Mouse (Mus musculus) heart, postnatal 36 days (tissue): Measurements from ENCODE around the gene Gm3005. TPM values are rescaled to one million over a fixed set of nuclear protein-coding genes. Genes with fewer than 3 reads are reported as not detected.
"Not testable (repeated sequence)": the region's sequence is repeated elsewhere in the genome, so short reads cannot be mapped to it uniquely, and the experiment has no call there.

Experiments
- DNase-seq, 2 experiments: peaks; one replicate each; pipeline ENCODE4 v3.0.0; 2021 to 2022
- intact Hi-C: fragments of 180-260 bp; cut with DNase I; formaldehyde crosslinking; loops from one replicate; pipeline ENCODE4 v1.15.1; 2025
- total RNA-seq, 2 experiments: library from RNA; stranded (reverse); gene quantifications; 2 replicates each; pipeline ENCODE4 v1.2.3; 2021

The Gm3005 gene
- under 1 TPM in 1 of 2 experiments, not detected in 1; 0.16 TPM for total RNA-seq

- DNase-seq, intact Hi-C loops: not testable (repeated sequence)
These were observed at the start of gene Gm3005 for GRCm38 (mm10) chr14:3427803-3428202. Gene Gm3005, plus strand, starts transcription at chr14:3428103.

- DNase-seq, intact Hi-C loops: not testable (repeated sequence)
These were observed 33.1 kb upstream of the Gm3005 start, which contains the start of gene Gm10413 for GRCm38 (mm10) chr14:3394793-3395192. Gene Gm10413, plus strand, starts transcription at chr14:3395093.

- intact Hi-C loops, DNase-seq: not testable (repeated sequence)
These were observed 15.6 kb upstream of the Gm3005 start, which contains the start of gene Gm10409 for GRCm38 (mm10) chr14:3412314-3412713. Gene Gm10409, plus strand, starts transcription at chr14:3412614.

GRCm38 (mm10) chr14:3449079-3449478 is 21.2 kb downstream of the Gm3005 start, which contains the start of gene Gm10408:
Gene Gm10408, plus strand, starts transcription at chr14:3449379.
- DNase-seq, intact Hi-C loops: not testable (repeated sequence)

GRCm38 (mm10) chr14:3634212-3634611 is 206.3 kb downstream of the Gm3005 start, which contains the start of gene Gm3012:
Gene Gm3012, plus strand, starts transcription at chr14:3634512.
- intact Hi-C loops, DNase-seq: not testable (repeated sequence)

Other genes with a start within 250 kb of the Gm3005 start
- gene Gm5795, start 239.8 kb upstream of the Gm3005 start, total RNA-seq = not detected
- 1 to 10 TPM; 1.5 to 1.6 TPM for gene D830030K20Rik, start 219.6 kb upstream of the Gm3005 start, total RNA-seq
- not detected for gene Gm2956, start 95.5 kb upstream of the Gm3005 start, total RNA-seq
- not detected for gene Gm10413, start 33.0 kb upstream of the Gm3005 start, total RNA-seq
- under 1 TPM in 1 of 2 experiments, not detected in 1; 0.30 TPM for gene Gm10409, start 15.5 kb upstream of the Gm3005 start, total RNA-seq
- not detected for gene Gm10408, start 21.3 kb downstream of the Gm3005 start, total RNA-seq
- gene Gm3012, start 206.4 kb downstream of the Gm3005 start, total RNA-seq = not detected
- gene Gm3020, start 223.9 kb downstream of the Gm3005 start, total RNA-seq = under 1 TPM in 1 of 2 experiments, not detected in 1; 0.30 TPM